Mouse (Mus musculus) forebrain, embryonic 14.5 days (tissue): ENCODE results near the gene Dcdc2c. TPM values are rescaled to one million over a fixed set of nuclear protein-coding genes. Genes with fewer than 3 reads are reported as not detected.
A peak's percentile ranks its signal among the peaks of the same experiment; 100 is the strongest.

Experiments
- ATAC-seq: fragments of 200-750 bp; cut with Nextera tagmentation; 2 replicates; pipeline ENCODE4 v1.8.0; 2017; ENCODE audit warnings: mild to moderate bottlenecking, moderate library complexity
- DNase-seq: peaks from one replicate; pipeline ENCODE4 v3.0.0-alpha.2; 2015; ENCODE audit warnings: low spot score
- H3K27ac ChIP-seq: fragments of 300-500 bp; sonication (generic); 2 replicates; pipeline ENCODE4 v1.5.1; 2014; ENCODE audit warnings: low read depth, mild to moderate bottlenecking, control low read depth, low read length, moderate library complexity
- H3K27me3 ChIP-seq: fragments of 300-500 bp; sonication (generic); replicated peaks from 2 replicates; pipeline ENCODE4 v1.6.1; 2014; ENCODE audit warnings: low read length, control low read depth, mixed read lengths; ENCODE audit not compliant: control insufficient read depth, insufficient read depth
- H3K36me3 ChIP-seq: fragments of 300-500 bp; sonication (generic); 2 replicates; pipeline ENCODE4 v1.6.1; 2014; ENCODE audit warnings: low read length, control low read depth; ENCODE audit not compliant: control insufficient read depth, insufficient read depth
- H3K4me1 ChIP-seq: fragments of 300-500 bp; sonication (generic); 2 replicates; pipeline ENCODE4 v1.6.1; 2014; ENCODE audit warnings: antibody characterized with exemption, low read length, control low read depth; ENCODE audit not compliant: control insufficient read depth, insufficient read depth
- H3K4me2 ChIP-seq: fragments of 300-500 bp; sonication (generic); 2 replicates; pipeline ENCODE4 v1.6.1; 2014; ENCODE audit warnings: mild to moderate bottlenecking, control low read depth, low read length
- H3K4me3 ChIP-seq: fragments of 300-500 bp; sonication (generic); 2 replicates; pipeline ENCODE4 v1.5.1; 2014; ENCODE audit warnings: low read depth, low read length, control low read depth
- H3K9ac ChIP-seq: fragments of 300-500 bp; sonication (generic); 2 replicates; pipeline ENCODE4 v1.6.1; 2014; ENCODE audit warnings: mild to moderate bottlenecking, low read length, control low read depth, moderate library complexity
- H3K9me3 ChIP-seq: fragments of 300-500 bp; sonication (generic); replicated peaks from 2 replicates; pipeline ENCODE4 v1.6.1; 2016; ENCODE audit warnings: low read length, control low read depth, mixed read lengths; ENCODE audit not compliant: control insufficient read depth
- WGBS: fragments of 180-500 bp; shearing (Covaris S2); extraction: QIAGEN DNeasy Blood & Tissue Kit; methylation state at CpG from one replicate; pipeline ENCODE4 v1.1.7; 2014; 5-methylcytosine and 5-hydroxymethylcytosine counted together
- polyA plus RNA-seq: library from polyadenylated mRNA; unstranded; fragments of >200 nt; fragmentation: Nextera tagmentation; extraction: Ambion mirVana; gene quantifications from 2 replicates; pipeline ENCODE4 v1.2.1, GENCODE M21; 2014

Dcdc2c gene
- polyA plus RNA-seq, 1 experiment from 2014 or later, result not detected

DNA sequence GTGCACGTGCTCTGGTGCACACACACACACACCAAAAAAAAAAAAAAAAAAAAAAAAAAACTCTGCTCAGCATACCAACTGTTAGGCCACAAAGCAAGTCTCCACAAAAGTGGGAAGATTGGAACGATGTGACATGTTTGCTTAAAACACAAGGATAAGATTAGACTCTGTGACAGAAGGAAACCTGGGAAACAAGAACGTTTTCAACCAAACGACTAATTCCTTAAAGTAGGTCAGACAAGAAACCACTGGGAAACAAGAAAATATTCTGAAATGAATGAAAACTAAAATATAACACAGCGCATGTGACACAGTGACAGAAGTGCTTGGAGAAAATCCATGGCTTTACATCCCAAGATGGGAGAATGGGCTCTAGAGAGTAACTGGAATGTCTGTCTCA lies 57.9 kb downstream of the Dcdc2c start:
- no peak overlapping the region for H3K9ac ChIP-seq
- DNase-seq (no peak), ATAC-seq (no peak)
- H3K27me3 ChIP-seq, result no peaks in the 10 kb centered on the region
- no peak overlapping the region for H3K27ac ChIP-seq
- 89% methylated on average over 5 of the region's 5 CpGs for WGBS
- no peak overlapping the region for H3K4me3 ChIP-seq
- no peaks in the 10 kb centered on the region for H3K9me3 ChIP-seq
- H3K4me2 ChIP-seq, result no peak overlapping the region
- H3K36me3 ChIP-seq, result no peaks in the 10 kb centered on the region
- H3K4me1 ChIP-seq, result no peaks in the 10 kb centered on the region

DNA sequence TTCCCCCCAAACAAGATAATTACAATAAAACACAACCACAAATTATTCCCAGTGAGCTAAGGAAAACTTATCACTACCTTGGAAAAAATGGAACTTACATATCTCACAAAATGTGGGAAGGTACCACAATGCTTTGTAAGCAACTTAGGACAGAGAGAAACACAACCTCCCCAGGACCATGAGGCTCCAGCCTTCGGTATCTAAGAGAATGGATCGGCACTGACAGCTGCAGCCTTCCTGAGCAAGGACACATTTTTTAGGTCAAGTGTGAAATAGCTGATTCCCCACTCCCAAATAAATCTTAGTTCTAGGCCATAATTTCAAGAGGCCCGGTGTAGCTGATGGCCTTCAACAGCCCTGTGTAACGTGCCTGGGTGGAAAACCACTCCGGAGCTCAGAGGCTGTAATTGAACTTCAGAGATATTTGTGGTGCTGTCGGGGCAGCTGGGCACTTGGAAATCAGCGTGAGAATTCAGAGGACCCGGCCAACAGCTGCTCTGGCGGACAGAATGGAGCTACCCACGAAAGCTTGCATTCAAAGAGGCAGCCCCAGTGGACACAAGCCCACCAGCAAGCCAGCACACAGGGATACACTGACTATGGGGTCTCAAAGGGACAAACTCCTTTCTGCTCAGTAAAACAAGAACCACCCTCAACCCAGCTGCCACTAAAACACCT lies 69.6 kb downstream of the Dcdc2c start:
- Histone ChIP-seq H3K27ac (no peak overlapping the region), H3K9me3 (no peaks in the 10 kb centered on the region), H3K27me3 (no peaks in the 10 kb centered on the region), H3K4me2 (no peak overlapping the region), H3K36me3 (no peaks in the 10 kb centered on the region), H3K4me1 (no peaks in the 10 kb centered on the region), H3K4me3 (no peak overlapping the region), H3K9ac (no peak overlapping the region)
- WGBS, result 83% methylated on average over 10 of the region's 10 CpGs
- ATAC-seq (no peak), DNase-seq (no peak)

- Histone ChIP-seq H3K4me3 (no peak overlapping the region), H3K27me3 (no peaks in the 10 kb centered on the region), H3K27ac (peak overlapping the region; percentile 65), H3K4me1 (peaks cover 11% of the 10 kb centered on the region), H3K9ac (no peak overlapping the region), H3K36me3 (no peaks in the 10 kb centered on the region), H3K4me2 (no peak overlapping the region; the same call in 1 of the 2 replicates), H3K9me3 (peaks cover 4% of the 10 kb centered on the region; the same call in 1 of the 2 replicates)
- ATAC-seq (peak; percentile 96), DNase-seq (peak; percentile 90)
- WGBS, result 0% methylated on average over 2 of the region's 2 CpGs
Observed at GRCm38 (mm10) chr12:28460951-28461431, 91.2 kb downstream of the Dcdc2c start.

GRCm38 (mm10) chr12:28460523-28460922 lies 91.7 kb downstream of the Dcdc2c start:
- 4% methylated on average over 7 of the region's 7 CpGs for WGBS
- H3K9me3 ChIP-seq, result peaks cover 4% of the 10 kb centered on the region; the same call in 1 of the 2 replicates
- H3K36me3 ChIP-seq, result no peaks in the 10 kb centered on the region
- DNase-seq, result no peak
- no peaks in the 10 kb centered on the region for H3K27me3 ChIP-seq
- peak overlapping the region; percentile 56 for H3K27ac ChIP-seq
- no peak overlapping the region for H3K9ac ChIP-seq
- no peak overlapping the region; the same call in 1 of the 2 replicates for H3K4me2 ChIP-seq
- no peak overlapping the region for H3K4me3 ChIP-seq
- ATAC-seq, result peak; percentile 57
- peaks cover 11% of the 10 kb centered on the region for H3K4me1 ChIP-seq

DNA sequence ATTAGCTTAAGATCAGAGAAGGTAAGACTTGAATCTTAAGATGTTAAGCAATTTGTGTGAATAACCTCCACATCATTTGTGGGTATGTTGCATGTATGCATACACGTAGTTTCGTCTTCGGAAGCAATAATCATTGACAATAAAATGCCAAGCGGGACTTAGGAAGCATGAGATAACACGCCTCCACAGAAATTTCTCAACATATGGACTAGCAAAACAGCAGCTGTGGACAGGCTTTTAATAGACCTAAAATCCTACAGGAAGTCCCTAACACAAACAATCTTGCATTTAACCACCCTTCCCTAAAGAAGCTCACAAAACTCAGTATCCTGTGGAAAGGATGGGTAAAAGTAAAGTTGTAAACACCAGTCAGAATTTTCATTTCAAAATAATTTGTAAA lies 93.4 kb downstream of the Dcdc2c start:
- WGBS, result 92% methylated on average over 5 of the region's 5 CpGs
- H3K27ac ChIP-seq, result no peak overlapping the region
- no peak overlapping the region for H3K4me3 ChIP-seq
- ATAC-seq, result no peak
- H3K36me3 ChIP-seq, result no peaks in the 10 kb centered on the region
- no peak for DNase-seq
- peaks cover 4% of the 10 kb centered on the region; the same call in 1 of the 2 replicates for H3K9me3 ChIP-seq
- no peaks in the 10 kb centered on the region for H3K27me3 ChIP-seq
- no peak overlapping the region for H3K9ac ChIP-seq
- peaks cover 11% of the 10 kb centered on the region for H3K4me1 ChIP-seq
- H3K4me2 ChIP-seq, result no peak overlapping the region

GRCm38 (mm10) chr12:28436536-28436935 lies 115.7 kb downstream of the Dcdc2c start:
- no peak overlapping the region for H3K27ac ChIP-seq
- H3K4me2 ChIP-seq, result no peak overlapping the region
- no peaks in the 10 kb centered on the region for H3K27me3 ChIP-seq
- ATAC-seq, result no peak
- H3K36me3 ChIP-seq, result no peaks in the 10 kb centered on the region
- no peaks in the 10 kb centered on the region for H3K4me1 ChIP-seq
- H3K9me3 ChIP-seq, result no peaks in the 10 kb centered on the region
- no peak overlapping the region for H3K9ac ChIP-seq
- no peak for DNase-seq
- 73% methylated on average over 5 of the region's 5 CpGs for WGBS
- H3K4me3 ChIP-seq, result no peak overlapping the region

- Histone ChIP-seq H3K36me3 (no peaks in the 10 kb centered on the region), H3K9me3 (no peaks in the 10 kb centered on the region), H3K4me1 (no peaks in the 10 kb centered on the region), H3K4me2 (no peak overlapping the region), H3K9ac (no peak overlapping the region), H3K27ac (no peak overlapping the region; the same call in 1 of the 2 replicates), H3K27me3 (no peaks in the 10 kb centered on the region), H3K4me3 (no peak overlapping the region)
- DNase-seq (no peak), ATAC-seq (peak; percentile 47; the same call in 1 of the 2 replicates)
- WGBS, result 81% methylated on average over 3 of the region's 3 CpGs
Observed at GRCm38 (mm10) chr12:28432729-28433067, 119.5 kb downstream of the Dcdc2c start.

GRCm38 (mm10) chr12:28431832-28432728 lies 120.1 kb downstream of the Dcdc2c start:
- H3K4me2 ChIP-seq, result peak overlapping the region; percentile 59
- 3% methylated on average over 19 of the region's 19 CpGs for WGBS
- no peaks in the 10 kb centered on the region for H3K36me3 ChIP-seq
- H3K27me3 ChIP-seq, result no peaks in the 10 kb centered on the region
- peak overlapping the region; percentile 33 for H3K4me3 ChIP-seq
- peak overlapping the region; percentile 94 for H3K27ac ChIP-seq
- peak; percentile 93 for ATAC-seq
- H3K4me1 ChIP-seq, result no peaks in the 10 kb centered on the region
- peak overlapping the region; percentile 67 for H3K9ac ChIP-seq
- H3K9me3 ChIP-seq, result no peaks in the 10 kb centered on the region
- peak; percentile 95 for DNase-seq
